Mouse (Mus musculus): Measurements from ENCODE around the gene Pacsin1. TPM values are rescaled to one million over a fixed set of nuclear protein-coding genes. Genes with fewer than 3 reads are reported as not detected.
A peak's percentile ranks its signal among the peaks of the same experiment; 100 is the strongest.
"Not testable (repeated sequence)": the region's sequence is repeated elsewhere in the genome, so short reads cannot be mapped to it uniquely, and the experiment has no call there.

Pacsin1 gene
- polyA plus RNA-seq, 1 experiment from 2014 or later, result 23.6 TPM

DNA sequence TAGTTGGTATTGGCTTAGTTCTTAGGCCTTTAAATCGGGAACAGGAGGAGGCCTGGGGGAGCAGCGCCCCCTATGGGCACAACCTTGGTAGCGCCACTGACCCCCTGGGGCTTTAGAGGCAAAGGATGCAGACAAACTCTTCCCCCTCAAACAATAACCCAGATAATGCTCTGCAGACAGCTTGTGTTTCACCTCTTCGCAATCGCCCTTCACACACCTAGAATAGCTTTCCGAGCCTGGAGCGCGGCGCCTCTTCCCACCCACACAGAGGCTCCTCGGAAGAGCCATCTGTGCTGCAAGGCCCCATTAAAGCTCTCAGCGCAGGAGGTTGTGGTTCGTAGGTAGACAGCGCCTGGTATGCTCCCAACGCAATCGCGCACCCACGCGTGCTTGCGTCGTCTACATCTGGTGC, 16.4 kb upstream of the Pacsin1 start:
- WGBS, result 76% methylated on average over 20 of the region's 20 CpGs

DNA sequence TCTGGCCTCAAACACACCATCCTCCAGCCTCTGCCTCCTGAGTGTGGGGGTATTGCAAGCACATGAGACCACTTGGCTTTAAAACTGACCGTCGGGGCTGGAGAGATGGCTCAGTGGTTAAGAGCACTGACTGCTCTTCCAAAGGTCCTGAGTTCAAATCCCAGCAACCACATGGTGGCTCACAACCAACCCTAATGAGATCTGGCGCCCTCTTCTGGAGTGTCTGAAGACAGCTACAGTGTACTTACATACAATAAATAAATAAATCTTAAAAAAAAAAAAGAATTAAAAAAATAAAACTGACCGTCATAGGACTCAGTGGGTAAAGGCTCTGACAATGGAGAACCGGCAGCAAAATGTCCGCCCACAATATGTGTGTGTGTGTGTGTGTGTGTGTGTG, 15.5 kb upstream of the Pacsin1 start:
- not testable (repeated sequence) for H3K4me2 ChIP-seq (replicated peaks); H3K27me3 ChIP-seq; ATAC-seq; H3K27ac ChIP-seq; H3K36me3 ChIP-seq; H3K9ac ChIP-seq (replicated peaks); H3K4me3 ChIP-seq (replicated peaks); H3K9me3 ChIP-seq
- peaks cover 21% of the 10 kb centered on the region for H3K4me1 ChIP-seq (replicated peaks)
- 90% methylated on average over 6 of the region's 6 CpGs for WGBS

More for the DNA sequence above, 16.4 kb upstream of the Pacsin1 start:
- no peaks in the 10 kb centered on the region for H3K27me3 ChIP-seq
- peaks cover 29% of the 10 kb centered on the region for H3K4me1 ChIP-seq (replicated peaks)
- H3K4me2 ChIP-seq (replicated peaks), result no peak overlapping the region
- H3K9me3 ChIP-seq, result no peaks in the 10 kb centered on the region
- H3K27ac ChIP-seq, result no peak overlapping the region
- ATAC-seq, result no peak
- peaks cover under 1% of the 10 kb centered on the region; the same call in 1 of the 2 replicates for H3K36me3 ChIP-seq
- no peak overlapping the region for H3K9ac ChIP-seq (replicated peaks)
- H3K4me3 ChIP-seq (replicated peaks), result no peak overlapping the region

DNA sequence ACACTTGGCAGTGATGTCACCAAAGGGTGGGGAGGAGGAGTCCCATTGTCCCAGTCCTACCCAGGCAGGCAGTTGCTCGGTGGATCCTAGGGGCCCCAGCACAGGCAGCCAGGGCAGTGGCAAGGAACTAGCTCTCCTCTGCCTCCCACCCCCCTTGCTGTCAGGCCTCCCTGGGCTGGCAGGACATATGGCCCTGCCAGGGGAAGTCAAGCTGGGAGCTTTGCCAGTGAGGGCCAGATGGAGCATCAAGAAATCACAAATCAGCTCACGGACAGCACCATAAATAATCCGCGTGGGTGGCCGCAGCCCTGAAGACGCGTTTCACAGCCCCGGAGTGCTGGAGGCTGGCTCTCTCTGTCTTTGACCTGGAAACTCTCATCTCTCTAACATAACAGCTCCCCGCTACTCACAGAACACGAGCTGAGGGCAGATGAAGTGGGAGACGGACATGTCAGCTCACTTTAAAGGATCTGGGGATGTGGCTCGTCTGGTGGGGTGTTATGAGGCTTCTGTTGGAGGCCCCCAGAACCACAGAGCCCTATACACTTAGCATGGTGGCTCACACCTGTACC, 12.7 kb upstream of the Pacsin1 start:
- H3K4me2 ChIP-seq (replicated peaks), result peak overlapping the region; percentile 10
- no peaks in the 10 kb centered on the region for H3K36me3 ChIP-seq
- ATAC-seq, result peak; percentile 86
- H3K9me3 ChIP-seq, result no peaks in the 10 kb centered on the region
- no peaks in the 10 kb centered on the region for H3K27me3 ChIP-seq
- peak overlapping the region; percentile 4 for H3K9ac ChIP-seq (replicated peaks)
- WGBS, result 15% methylated on average over 12 of the region's 12 CpGs
- no peak overlapping the region for H3K4me3 ChIP-seq (replicated peaks)
- peak overlapping the region; percentile 78 for H3K27ac ChIP-seq
- peaks cover 11% of the 10 kb centered on the region for H3K4me1 ChIP-seq (replicated peaks)

DNA sequence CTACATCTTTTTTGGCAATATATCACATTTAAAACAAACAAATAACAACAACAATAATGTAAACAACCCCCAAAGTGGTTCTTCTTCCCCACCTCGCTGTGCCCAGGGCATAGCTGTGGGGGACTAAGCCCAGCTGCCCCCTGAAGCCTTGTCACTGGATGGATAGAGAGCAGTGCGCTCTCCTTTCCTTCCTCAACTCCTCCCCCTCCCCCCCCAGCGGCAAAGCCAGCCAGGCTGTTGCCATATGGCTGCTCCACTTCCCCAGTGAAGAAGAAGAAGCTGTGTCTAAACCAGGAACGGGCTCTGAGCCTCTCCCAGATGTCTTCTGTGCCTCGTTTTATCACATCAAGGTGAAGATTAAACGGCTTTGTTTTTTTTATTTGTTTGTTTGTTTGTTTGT, 12.2 kb upstream of the Pacsin1 start:
- ATAC-seq, result no peak
- 36% methylated on average over 6 of the region's 6 CpGs for WGBS
- peak overlapping the region; percentile 4; the same call in 1 of the 2 replicates for H3K9ac ChIP-seq (replicated peaks)

GRCm38 (mm10) chr17:27643756-27644155, 11.6 kb upstream of the Pacsin1 start:
- Histone ChIP-seq H3K4me1 (replicated peaks) (peaks cover 11% of the 10 kb centered on the region), H3K9me3 (no peaks in the 10 kb centered on the region), H3K9ac (replicated peaks) (no peak overlapping the region), H3K4me2 (replicated peaks) (no peak overlapping the region), H3K27ac (peak overlapping the region; percentile 14; the same call in 1 of the 2 replicates), H3K27me3 (no peaks in the 10 kb centered on the region), H3K4me3 (replicated peaks) (no peak overlapping the region), H3K36me3 (no peaks in the 10 kb centered on the region)
- WGBS, result 83% methylated on average over 9 of the region's 9 CpGs
- ATAC-seq, result no peak

More for the DNA sequence above, 12.2 kb upstream of the Pacsin1 start:
- Histone ChIP-seq H3K27ac (peak overlapping the region; percentile 78), H3K9me3 (no peaks in the 10 kb centered on the region), H3K4me3 (replicated peaks) (no peak overlapping the region), H3K4me1 (replicated peaks) (peaks cover 11% of the 10 kb centered on the region), H3K27me3 (no peaks in the 10 kb centered on the region), H3K36me3 (no peaks in the 10 kb centered on the region), H3K4me2 (replicated peaks) (no peak overlapping the region; the same call in 1 of the 2 replicates)

DNA sequence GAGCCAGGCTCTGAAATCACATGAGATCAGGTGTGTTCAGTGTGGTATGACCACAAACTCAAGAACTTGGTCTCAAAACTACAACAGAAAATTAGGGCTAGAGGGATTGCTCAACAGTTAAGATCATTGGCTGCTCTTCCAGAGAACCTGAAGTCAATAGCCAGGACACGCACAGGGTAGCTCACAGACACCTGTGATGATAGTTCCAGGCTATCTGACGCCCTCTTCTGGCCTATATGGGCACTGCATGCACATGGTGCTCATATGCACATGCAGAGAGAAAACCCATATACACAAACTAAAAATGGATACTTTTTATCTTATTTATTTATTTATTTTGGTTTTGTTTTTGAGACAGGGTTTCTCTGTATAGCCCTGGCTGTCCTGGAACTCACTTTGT, 10.7 kb upstream of the Pacsin1 start:
- Histone ChIP-seq H3K27me3 (no peaks in the 10 kb centered on the region), H3K9ac (replicated peaks) (no peak overlapping the region), H3K4me2 (replicated peaks) (no peak overlapping the region), H3K4me3 (replicated peaks) (no peak overlapping the region), H3K27ac (no peak overlapping the region), H3K36me3 (no peaks in the 10 kb centered on the region), H3K9me3 (no peaks in the 10 kb centered on the region), H3K4me1 (replicated peaks) (peaks cover 11% of the 10 kb centered on the region)
- 44% methylated on average over 2 of the region's 2 CpGs for WGBS
- no peak for ATAC-seq

- no peak overlapping the region for H3K27ac ChIP-seq
- H3K4me2 ChIP-seq (replicated peaks), result no peak overlapping the region
- no peak overlapping the region for H3K9ac ChIP-seq (replicated peaks)
- ATAC-seq, result no peak
- H3K9me3 ChIP-seq, result no peaks in the 10 kb centered on the region
- H3K27me3 ChIP-seq, result no peaks in the 10 kb centered on the region
- WGBS, result 38% methylated on average over 7 of the region's 7 CpGs
- no peaks in the 10 kb centered on the region for H3K36me3 ChIP-seq
- H3K4me3 ChIP-seq (replicated peaks), result no peak overlapping the region
- H3K4me1 ChIP-seq (replicated peaks), result peaks cover 11% of the 10 kb centered on the region
These were observed 9.5 kb upstream of the Pacsin1 start for GRCm38 (mm10) chr17:27645807-27646206.

DNA sequence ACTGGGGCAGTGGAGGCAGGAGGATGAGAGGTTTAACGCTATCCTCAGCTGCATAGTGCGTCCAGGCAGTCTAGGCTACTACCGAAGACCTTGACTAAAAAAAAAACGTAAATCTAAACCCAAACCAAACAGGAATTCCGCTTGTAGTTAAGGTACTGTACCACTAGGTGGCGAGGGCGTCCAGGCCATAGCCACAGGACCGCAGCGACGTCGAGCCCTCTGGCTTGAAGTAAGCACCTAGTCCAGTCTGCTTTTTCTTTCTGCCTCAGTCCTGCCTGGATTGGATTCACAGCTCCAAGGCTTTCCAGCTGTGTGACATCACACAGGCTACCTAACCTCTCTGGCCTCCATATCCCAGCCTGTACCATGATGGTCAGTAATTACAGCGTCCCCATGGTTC, 5.1 kb upstream of the Pacsin1 start:
- no peak for ATAC-seq
- Histone ChIP-seq H3K27ac (no peak overlapping the region), H3K4me2 (replicated peaks) (no peak overlapping the region), H3K9ac (replicated peaks) (no peak overlapping the region), H3K36me3 (no peaks in the 10 kb centered on the region), H3K4me3 (replicated peaks) (no peak overlapping the region), H3K4me1 (replicated peaks) (peaks cover 4% of the 10 kb centered on the region), H3K27me3 (peaks cover 4% of the 10 kb centered on the region), H3K9me3 (no peaks in the 10 kb centered on the region)
- WGBS, result 11% methylated on average over 12 of the region's 12 CpGs

- peaks cover 8% of the 10 kb centered on the region for H3K27me3 ChIP-seq
- no peak overlapping the region for H3K27ac ChIP-seq
- ATAC-seq, result no peak
- H3K4me1 ChIP-seq (replicated peaks), result peaks cover 7% of the 10 kb centered on the region
- H3K9me3 ChIP-seq, result no peaks in the 10 kb centered on the region
- 80% methylated on average over 13 of the region's 13 CpGs for WGBS
- H3K4me3 ChIP-seq (replicated peaks), result no peak overlapping the region
- H3K4me2 ChIP-seq (replicated peaks), result no peak overlapping the region
- no peak overlapping the region for H3K9ac ChIP-seq (replicated peaks)
- no peaks in the 10 kb centered on the region for H3K36me3 ChIP-seq
These were observed 4.7 kb upstream of the Pacsin1 start for GRCm38 (mm10) chr17:27650586-27650985.

GRCm38 (mm10) chr17:27652046-27652790, 3.1 kb upstream of the Pacsin1 start:
- Histone ChIP-seq H3K27ac (no peak overlapping the region), H3K27me3 (peaks cover 24% of the 10 kb centered on the region), H3K9ac (replicated peaks) (no peak overlapping the region), H3K4me2 (replicated peaks) (no peak overlapping the region), H3K36me3 (no peaks in the 10 kb centered on the region), H3K4me3 (replicated peaks) (no peak overlapping the region), H3K9me3 (no peaks in the 10 kb centered on the region), H3K4me1 (replicated peaks) (peaks cover 18% of the 10 kb centered on the region)
- no peak for ATAC-seq
- 89% methylated on average over 23 of the region's 23 CpGs for WGBS

- Histone ChIP-seq H3K4me1 (replicated peaks) (peaks cover 18% of the 10 kb centered on the region), H3K9ac (replicated peaks) (no peak overlapping the region), H3K27ac (no peak overlapping the region), H3K4me3 (replicated peaks) (no peak overlapping the region), H3K36me3 (no peaks in the 10 kb centered on the region), H3K9me3 (no peaks in the 10 kb centered on the region), H3K27me3 (peaks cover 27% of the 10 kb centered on the region), H3K4me2 (replicated peaks) (no peak overlapping the region)
- no peak for ATAC-seq
- 79% methylated on average over 10 of the region's 10 CpGs for whole genome bisulfite sequencing
These were observed 1.9 kb upstream of the Pacsin1 start for GRCm38 (mm10) chr17:27653253-27653959.

DNA sequence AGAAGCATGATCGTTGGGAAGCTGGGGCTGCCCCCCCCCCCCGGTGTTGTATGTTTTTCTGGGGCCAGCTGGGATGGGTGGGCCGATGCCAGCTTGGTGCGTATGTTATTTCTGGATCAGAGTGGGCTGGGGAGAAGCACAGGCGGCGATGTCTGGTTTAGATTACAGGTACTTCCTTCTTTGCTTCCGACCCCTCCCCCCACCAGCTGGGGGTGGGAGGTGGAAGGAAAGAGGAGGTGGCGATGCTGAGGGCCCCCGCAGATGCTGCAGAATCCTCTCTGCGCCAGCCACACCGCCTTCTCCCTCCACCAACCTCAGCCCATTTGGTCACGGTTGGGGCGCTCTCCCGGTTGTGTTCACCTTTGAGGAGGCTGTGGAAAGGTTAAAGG, 696 bp downstream of the Pacsin1 start:
- no peak overlapping the region for H3K27ac ChIP-seq
- WGBS, result 3% methylated on average over 14 of the region's 14 CpGs
- H3K4me2 ChIP-seq (replicated peaks), result peak overlapping the region; percentile 87

More for the DNA sequence above, 696 bp downstream of the Pacsin1 start:
- H3K9ac ChIP-seq (replicated peaks), result peak overlapping the region; percentile 78
- H3K4me1 ChIP-seq (replicated peaks), result peaks cover 18% of the 10 kb centered on the region
- peak; percentile 16; the same call in 1 of the 2 replicates for ATAC-seq
- no peaks in the 10 kb centered on the region for H3K36me3 ChIP-seq
- H3K4me3 ChIP-seq (replicated peaks), result peak overlapping the region; percentile 62
- peaks cover 27% of the 10 kb centered on the region for H3K27me3 ChIP-seq
- no peaks in the 10 kb centered on the region for H3K9me3 ChIP-seq
